Mouse (Mus musculus): ENCODE measurements at regions not wholly inside any gene's neighbourhood (a gene's known extent, or its start where the extent isn't known, plus 50 kb on each side); places are given as distances from the start of the nearest gene placed in this dataset.

- TF ChIP-seq POLR2A (IDR thresholded peaks at IDR 0.05; ENCODE audit: insufficient read depth, low read length): no peak
- no peak for TF ChIP-seq CTCF (IDR thresholded peaks at IDR 0.05; ENCODE audit: low read depth, low read length)
Measured at GRCm38 (mm10) chr15:25502513-25502912, 88.9 kb upstream of the Basp1 start.

Measured in ES-Bruce4 (cell line).